Mouse (Mus musculus) heart, postnatal 0 days (tissue): ENCODE data around the gene Mgl2.

ENCODE experiments used
- CTCF ChIP-seq: IDR thresholded peaks from 2 replicates; pipeline ENCODE4 v1.5.1; 2016; ENCODE audit warnings: antibody characterized with exemption, control low read depth, low read depth
- EP300 ChIP-seq: IDR thresholded peaks from 2 replicates; pipeline ENCODE4 v1.6.1; 2016; ENCODE audit warnings: antibody characterized with exemption, low read depth

DNA sequence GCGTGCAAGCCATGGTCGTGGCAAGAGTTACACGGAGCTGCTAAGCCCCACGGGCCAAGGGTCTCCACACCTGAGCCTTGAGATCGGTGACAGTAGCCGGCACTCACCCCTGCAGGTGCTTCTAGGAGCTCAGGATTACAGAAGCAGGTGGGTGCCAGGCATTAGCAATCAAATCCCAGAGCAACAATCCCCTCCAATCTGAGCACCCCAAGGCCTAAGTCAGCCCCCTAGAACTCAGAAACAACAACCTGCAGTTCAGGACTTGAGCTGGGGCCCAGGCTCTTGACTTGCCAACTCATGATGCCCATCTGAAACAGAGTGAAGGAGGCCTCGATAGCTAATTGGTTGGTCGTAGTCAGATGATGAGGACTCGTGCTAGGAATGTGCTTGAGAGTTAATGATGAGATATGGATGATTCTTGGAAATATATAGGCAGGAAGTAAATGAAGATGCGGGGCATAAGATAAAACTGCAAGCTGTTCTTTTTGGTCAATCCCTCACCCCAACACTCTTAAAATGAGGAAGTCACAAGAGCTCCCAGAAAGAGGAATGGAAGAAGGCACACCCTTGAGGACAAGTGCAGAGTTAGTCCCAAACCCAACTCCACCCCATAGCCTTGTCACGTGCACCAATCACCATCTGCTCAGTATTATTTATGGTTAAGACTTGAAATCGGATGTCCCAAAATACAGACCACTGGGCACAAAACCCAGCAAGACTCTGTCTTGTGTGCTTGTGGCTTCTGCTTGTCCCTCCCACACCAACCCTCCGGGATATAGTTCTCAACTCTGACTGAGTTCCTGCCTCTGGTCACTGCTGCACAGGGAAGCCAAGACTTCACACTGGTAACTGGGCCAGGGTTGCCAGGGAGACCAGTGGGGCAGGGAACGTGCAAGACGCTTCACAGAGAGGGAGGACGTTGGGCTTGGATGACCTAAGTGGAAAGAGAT, 36.1 kb downstream of the Mgl2 start:
- TF ChIP-seq CTCF (no peak), EP300 (no peak)
